Mouse (Mus musculus): Measurements from ENCODE around the gene Gm44973. TPM values are rescaled to one million over a fixed set of nuclear protein-coding genes. Genes with fewer than 3 reads are reported as not detected.
"Not testable (repeated sequence)": the region's sequence is repeated elsewhere in the genome, so short reads cannot be mapped to it uniquely, and the experiment has no call there.

Gene Gm44973
- total RNA-seq, 1 experiment from 2014 or later: not detected

- no peak for DNase-seq
Measured at GRCm38 (mm10) chr7:5052438-5052837, 37.1 kb downstream of the Gm44973 start.

DNA sequence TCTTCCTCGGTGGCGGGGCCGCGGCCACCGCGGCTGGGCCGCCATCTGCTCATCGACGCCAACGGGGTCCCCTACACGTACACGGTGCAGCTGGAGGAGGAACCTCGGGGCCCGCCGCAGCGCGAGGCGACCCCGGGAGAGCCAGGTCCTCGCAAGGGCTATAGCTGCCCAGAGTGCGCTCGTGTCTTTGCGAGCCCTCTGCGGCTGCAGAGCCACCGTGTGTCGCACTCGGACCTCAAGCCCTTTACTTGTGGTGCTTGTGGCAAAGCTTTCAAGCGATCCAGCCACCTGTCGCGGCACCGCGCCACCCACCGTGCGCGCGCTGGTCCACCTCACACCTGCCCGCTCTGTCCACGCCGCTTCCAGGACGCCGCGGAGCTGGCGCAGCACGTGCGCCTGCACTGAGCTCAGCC is 37.6 kb downstream of the Gm44973 start:
- DNase-seq: no peak

- no peak for DNase-seq
Measured at GRCm38 (mm10) chr7:5053456-5054179, 38.3 kb downstream of the Gm44973 start.

GRCm38 (mm10) chr7:5056651-5057263 is 41.5 kb downstream of the Gm44973 start:
- no peak for DNase-seq

GRCm38 (mm10) chr7:5057381-5057780 is 42.1 kb downstream of the Gm44973 start:
- DNase-seq: no peak

DNA sequence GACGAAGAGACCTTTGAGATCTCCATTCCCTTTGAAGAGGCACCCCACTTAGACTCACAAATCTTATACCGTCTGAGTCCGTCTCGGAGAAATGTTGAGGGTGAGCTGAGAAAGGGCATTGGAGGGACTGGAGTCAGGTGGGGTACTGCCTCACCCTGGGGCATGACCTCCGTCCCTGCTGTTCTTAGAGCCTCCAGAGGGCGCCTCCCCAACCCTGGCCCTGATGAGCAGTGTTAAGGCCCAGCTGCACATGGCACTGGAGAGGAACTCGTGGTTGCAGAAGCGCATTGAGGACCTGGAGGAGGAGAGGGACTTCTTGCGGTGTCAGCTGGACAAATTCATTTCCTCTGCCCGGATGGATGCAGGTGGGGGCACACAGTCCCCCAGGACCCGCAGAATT is 42.5 kb downstream of the Gm44973 start:
- peak; percentile 35 for DNase-seq

DNA sequence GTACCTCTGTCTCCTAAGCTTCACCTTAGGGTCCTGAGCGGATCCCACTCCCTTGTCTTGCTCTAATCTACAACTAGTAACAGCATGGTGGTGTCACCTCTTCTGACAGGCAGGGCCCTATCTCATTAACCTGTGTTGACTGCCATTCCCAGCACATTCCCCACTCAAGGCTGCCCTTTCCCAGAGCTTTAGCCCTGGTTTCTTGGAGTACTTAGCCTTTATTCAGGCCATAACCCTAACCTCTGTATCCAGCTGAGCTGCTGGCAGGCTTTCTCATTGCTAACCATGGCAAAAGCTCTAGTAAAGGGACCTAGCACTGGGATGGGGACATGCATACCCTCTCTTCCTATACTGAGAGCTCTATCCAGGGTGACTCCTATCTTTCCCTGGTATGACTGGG is 43.3 kb downstream of the Gm44973 start:
- DNase-seq: no peak

DNA sequence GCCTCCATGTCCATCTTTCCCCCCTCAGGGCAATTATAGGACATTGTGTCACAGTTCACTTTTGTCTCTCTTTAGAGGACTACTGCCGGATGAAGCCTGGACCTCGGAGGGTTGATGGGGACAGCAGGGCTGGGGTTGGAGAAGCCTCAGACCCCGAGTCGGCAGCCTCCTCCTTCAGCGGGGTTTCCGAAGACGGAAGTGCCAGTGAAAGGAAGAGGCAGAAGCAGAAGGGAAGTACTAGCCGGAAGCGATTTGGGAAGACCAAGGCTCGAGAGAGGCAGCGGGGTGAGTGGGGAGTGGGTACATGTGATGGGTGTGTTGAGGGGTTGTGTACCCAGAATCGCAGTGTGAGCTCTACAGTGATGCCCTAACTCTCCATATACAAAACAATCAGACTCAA is 44.1 kb downstream of the Gm44973 start:
- DNase-seq: no peak

- DNase-seq: peak; percentile 89
Measured at GRCm38 (mm10) chr7:5060239-5060731, 45.0 kb downstream of the Gm44973 start.

- DNase-seq: peak; percentile 98
Measured at GRCm38 (mm10) chr7:5060944-5061773, 45.9 kb downstream of the Gm44973 start.

- peak; percentile 98 for DNase-seq
Measured at GRCm38 (mm10) chr7:5061774-5062359, 46.6 kb downstream of the Gm44973 start, which contains the start of gene U2af2. U2af2 (plus strand) TSS chr7:5062143.

DNA sequence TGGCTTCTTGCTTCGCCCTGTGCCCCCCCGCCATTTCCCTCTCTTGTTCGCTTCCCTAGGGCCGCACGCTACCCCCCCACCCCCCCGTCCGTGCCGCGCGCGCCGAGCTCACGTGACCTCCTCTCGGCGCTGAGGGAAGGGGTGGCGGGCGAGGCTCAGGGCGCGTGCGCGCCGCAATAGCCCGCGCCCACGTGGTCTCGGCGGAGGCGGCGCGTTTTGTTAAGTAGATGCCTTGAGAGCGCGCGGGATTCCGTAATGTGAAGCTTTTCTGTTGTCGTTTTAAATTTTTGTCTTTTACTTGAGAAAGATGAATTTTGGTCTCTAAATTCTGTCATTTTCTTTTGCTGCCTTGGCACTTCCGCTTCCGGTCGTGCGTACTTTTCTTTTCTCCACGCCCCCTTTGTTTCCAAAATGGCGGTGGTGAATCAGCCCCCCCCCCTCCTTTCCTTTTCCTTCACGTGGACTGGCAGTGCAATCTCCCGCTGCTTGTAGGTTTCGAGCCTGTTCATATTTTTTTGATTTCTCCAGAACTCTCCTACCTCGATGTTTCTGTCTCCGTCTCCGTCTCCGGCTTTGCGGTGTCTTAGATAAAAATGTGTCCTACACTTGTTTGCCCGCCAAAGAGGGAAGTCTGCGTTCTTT is 47.2 kb downstream of the Gm44973 start:
- peak; percentile 85 for DNase-seq

DNA sequence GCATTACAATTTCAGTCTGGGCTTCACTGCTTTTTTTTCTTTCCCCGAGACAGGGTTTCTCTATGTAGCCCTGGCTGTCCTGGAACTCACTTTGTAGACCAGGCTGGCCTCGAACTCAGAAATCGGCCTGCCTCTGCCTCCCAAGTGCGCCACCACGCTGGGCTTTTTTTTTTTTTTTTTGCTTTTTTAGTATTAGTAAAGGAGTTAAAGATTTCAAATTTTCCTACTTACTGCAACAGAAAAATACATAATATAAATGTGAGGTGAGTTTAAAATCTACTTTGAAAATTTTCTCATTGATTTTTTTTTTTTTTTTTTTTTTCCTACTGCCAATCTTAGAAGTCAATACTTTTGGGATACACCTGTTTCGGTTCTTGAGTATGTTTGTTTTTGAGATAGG is 49.6 kb downstream of the Gm44973 start:
- no peak for DNase-seq

DNA sequence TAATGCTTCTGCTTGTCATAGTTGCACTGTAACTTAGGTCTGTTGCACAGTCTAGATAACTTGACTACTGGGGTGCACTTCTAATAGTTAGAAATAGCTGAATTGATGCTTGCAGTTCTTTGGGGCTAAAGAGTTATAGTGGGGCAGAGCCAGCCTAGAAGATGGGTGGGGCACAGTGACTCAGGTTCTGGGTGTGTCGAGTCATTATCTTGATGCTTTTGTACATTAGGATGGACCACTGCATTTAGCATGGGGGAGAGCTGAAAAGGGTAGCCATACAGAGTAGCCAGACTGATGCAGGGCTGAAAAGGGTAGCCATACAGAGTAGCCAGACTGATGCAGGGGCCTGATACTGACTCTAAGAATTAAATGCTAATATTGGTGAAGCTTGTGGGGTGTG is 58.3 kb downstream of the Gm44973 start:
- no peak for DNase-seq

DNA sequence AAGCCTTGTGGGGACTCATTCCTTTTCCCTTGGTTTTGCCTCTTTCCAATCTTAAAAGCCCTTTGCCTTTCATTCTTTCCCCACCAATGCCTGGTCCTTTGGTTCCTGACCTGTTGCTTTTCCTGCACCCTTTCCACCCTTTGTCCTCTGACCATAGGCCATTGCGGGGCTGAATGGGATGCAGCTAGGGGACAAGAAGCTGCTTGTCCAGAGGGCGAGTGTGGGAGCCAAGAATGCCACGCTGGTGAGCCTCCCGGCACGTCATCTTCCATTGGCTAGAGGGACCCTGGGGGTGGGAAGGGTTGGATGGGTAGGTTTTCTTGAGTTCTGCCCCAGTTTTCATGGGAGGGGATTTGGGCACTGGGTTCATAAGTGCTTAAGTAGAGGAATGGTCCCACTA is 59.7 kb downstream of the Gm44973 start:
- DNase-seq: no peak

DNA sequence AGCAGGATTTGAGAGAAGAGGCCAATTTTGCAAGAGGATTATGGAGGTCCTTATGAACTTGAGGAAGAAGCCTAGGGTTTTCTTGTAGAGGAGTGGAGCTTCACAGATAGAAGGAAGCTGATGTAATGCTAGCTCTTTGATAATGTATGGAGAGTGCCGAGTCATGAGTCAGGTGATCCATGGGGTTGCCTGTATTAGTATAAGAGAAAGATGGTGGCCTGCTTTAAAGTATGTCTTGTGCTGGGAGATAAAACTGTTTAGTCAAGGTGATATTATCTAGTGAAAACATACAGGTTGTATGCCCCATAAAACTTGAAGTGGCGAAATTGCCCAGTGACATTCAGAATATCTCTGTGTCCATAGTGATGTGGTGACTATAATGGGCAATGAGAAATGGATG is 61.6 kb downstream of the Gm44973 start:
- DNase-seq: no peak

- not testable (repeated sequence) for DNase-seq
Measured at GRCm38 (mm10) chr7:5079365-5080009, 64.2 kb downstream of the Gm44973 start.

GRCm38 (mm10) chr7:5080010-5080751 is 64.9 kb downstream of the Gm44973 start, which contains the start of gene Epn1:
Epn1 (plus strand) TSS chr7:5080235.
- DNase-seq: peak; percentile 98

DNA sequence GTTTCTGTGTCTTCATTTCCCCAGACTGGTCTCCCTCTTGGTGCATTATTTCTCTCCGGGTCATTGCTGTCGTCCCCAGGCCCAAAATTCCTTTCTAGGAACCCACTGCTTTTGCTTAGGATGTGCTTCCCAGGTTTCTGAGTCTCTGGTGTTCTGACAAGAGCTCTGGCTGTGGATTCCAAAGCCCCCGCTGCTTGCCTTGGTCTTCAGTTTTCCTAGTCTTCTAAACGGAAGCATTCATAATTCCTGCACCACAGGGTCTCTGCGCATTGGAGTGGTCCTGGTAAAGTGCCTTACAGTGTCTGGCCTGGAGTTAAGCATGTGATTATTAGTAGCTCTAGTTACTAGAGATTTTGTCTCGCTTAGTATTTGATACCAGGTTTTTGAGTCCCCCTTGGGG is 65.5 kb downstream of the Gm44973 start:
- DNase-seq: no peak

DNA sequence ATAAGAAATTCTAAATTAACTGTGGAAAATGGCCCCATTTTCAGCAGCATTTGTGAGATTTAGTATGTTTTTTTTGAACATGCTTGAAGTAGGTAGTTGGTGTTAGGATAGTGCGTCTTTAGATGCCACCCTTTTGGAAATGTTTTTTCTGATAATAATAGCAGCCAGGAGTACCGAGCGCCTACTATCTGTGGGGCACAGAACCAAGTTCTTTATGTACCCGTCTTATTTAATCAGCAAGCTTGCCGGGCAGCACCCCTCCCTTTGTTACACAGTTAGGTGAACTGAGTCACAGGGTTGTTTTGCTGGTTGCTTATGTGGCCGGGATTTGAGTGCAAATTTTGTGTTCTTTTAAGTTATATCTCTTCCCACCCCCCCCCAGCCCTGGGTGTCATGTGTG is 65.9 kb downstream of the Gm44973 start:
- no peak for DNase-seq

GRCm38 (mm10) chr7:5081939-5082338 is 66.6 kb downstream of the Gm44973 start:
- DNase-seq: no peak

All from adrenal gland, postnatal 14 days (tissue).